Mouse (Mus musculus): Measurements from ENCODE around the gene Tgfa.

DNA sequence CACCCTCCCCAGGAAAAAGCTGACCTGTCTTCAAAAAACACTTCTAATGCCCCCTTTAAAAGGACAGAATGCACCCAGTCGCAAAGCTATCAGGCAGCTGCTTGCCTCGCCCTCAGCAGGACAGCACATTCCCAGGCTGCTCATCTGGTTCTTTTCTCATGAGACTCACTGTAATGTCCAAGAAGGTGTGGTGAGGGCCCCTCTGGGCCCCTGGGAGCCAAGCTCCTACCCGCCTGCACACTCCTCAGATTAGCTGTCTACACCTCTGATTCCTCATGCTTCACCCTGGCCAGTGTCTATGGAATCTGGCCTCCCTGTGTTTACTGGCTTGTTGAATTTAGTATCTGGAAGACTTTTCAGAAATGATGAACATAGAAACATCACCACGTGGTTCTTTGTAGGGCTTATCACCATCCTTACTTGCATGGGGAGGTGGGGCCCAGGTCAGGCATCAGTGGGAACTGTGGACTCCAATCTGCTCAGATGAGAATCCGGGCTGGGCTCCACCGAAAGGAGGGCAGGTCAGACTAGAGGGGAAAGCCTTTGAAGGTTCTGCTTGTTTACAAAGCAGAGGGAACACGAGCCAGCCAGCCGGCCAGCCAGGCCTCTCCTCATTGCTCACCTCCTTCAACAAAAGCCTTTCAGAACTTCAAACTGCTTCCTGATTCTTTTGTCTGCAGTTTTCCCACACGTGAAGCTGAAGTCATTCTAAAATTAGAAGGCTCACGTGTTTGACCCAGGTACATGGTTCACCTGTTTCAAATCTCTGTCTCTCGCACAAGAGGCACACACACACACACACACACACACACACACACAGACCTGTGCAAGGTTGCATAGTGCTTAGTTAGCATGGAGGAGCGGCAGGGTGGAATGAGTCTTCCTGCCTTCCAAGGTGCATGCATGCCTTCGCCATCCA is 38.7 kb downstream of the Tgfa start:
- TF ChIP-seq ZC3H11A (IDR thresholded peaks at IDR 0.05; ENCODE audit: low read depth, low read length) (no peak), CTCF (IDR thresholded peaks at IDR 0.05 in 2 of 3, conservative IDR thresholded peaks at IDR 0.05 in 1 of 3; ENCODE audit: control insufficient read depth in 1 of 3, insufficient read depth in 1 of 3, low read depth in 2 of 3, low read length in 3 of 3, poor library complexity in 1 of 3, severe bottlenecking in 1 of 3) (no peak), MEF2A (IDR thresholded peaks at IDR 0.05; ENCODE audit: extremely low read depth, insufficient replicate concordance, low read depth, low read length, poor library complexity, severe bottlenecking) (no peak), JUND (IDR thresholded peaks at IDR 0.05; ENCODE audit: low read depth, low read length) (no peak), RCOR1 (IDR thresholded peaks at IDR 0.05; ENCODE audit: low read depth, low read length) (no peak), POLR2A (IDR thresholded peaks at IDR 0.05; ENCODE audit: control insufficient read depth in 1 of 2, insufficient read depth in 1 of 2, low read depth in 1 of 2, low read length in 2 of 2, poor library complexity in 1 of 2) (no peak), TAL1 (IDR thresholded peaks at IDR 0.05; ENCODE audit: low read length) (no peak), HCFC1 (IDR thresholded peaks at IDR 0.05; ENCODE audit: low read depth, low read length) (no peak)

Data from MEL (cell line).